Mouse (Mus musculus): Measurements from ENCODE around the gene Gm4301. TPM values are rescaled to one million over a fixed set of nuclear protein-coding genes. Genes with fewer than 3 reads are reported as not detected.
"Not testable (repeated sequence)": the region's sequence is repeated elsewhere in the genome, so short reads cannot be mapped to it uniquely, and the experiment has no call there.

The Gm4301 gene
- polyA plus RNA-seq (2014; fragmentation: Nextera tagmentation; extraction: Ambion mirVana), result not detected in 2 replicates

- no CpG with 5 or more reads among the region's 2 CpGs for WGBS
These were observed at the start of gene Gm4301 for GRCm38 (mm10) chr10:100335376-100335775. Gene Gm4301 (plus strand): TSS chr10:100335676.

GRCm38 (mm10) chr10:100296105-100296504 is 39.4 kb upstream of the Gm4301 start:
- Histone ChIP-seq H3K4me3 (ENCODE audit: low read depth, low read length) (no peak overlapping the region), H3K4me2 (ENCODE audit: low read length) (no peak overlapping the region), H3K27ac (ENCODE audit: low read depth, low read length) (no peak overlapping the region), H3K9ac (ENCODE audit: low read length) (no peak overlapping the region), H3K36me3 (ENCODE audit: control insufficient read depth, insufficient read depth, low read length) (no peaks in the 10 kb centered on the region), H3K27me3 (replicated peaks; ENCODE audit: control insufficient read depth, insufficient read depth, low read length) (no peaks in the 10 kb centered on the region), H3K4me1 (ENCODE audit: control insufficient read depth, insufficient read depth, low read length) (no peaks in the 10 kb centered on the region), H3K9me3 (replicated peaks; ENCODE audit: control insufficient read depth, low read length) (no peaks in the 10 kb centered on the region)
- DNase-seq (ENCODE audit: low spot score) (no peak), ATAC-seq (no peak)
- WGBS, result 78% methylated on average over 2 of the region's 2 CpGs

More at GRCm38 (mm10) chr10:100335376-100335775, at the start of gene Gm4301:
- not testable (repeated sequence) for H3K36me3 ChIP-seq (ENCODE audit: control insufficient read depth, insufficient read depth, low read length); H3K9me3 ChIP-seq (replicated peaks; ENCODE audit: control insufficient read depth, low read length); H3K9ac ChIP-seq (ENCODE audit: low read length); H3K27me3 ChIP-seq (replicated peaks; ENCODE audit: control insufficient read depth, insufficient read depth, low read length); H3K4me2 ChIP-seq (ENCODE audit: low read length); H3K4me1 ChIP-seq (ENCODE audit: control insufficient read depth, insufficient read depth, low read length); H3K4me3 ChIP-seq (ENCODE audit: low read depth, low read length); H3K27ac ChIP-seq (ENCODE audit: low read depth, low read length); ATAC-seq; DNase-seq (ENCODE audit: low spot score)

GRCm38 (mm10) chr10:100300106-100300505 is 35.4 kb upstream of the Gm4301 start:
- not testable (repeated sequence) for H3K27me3 ChIP-seq (replicated peaks; ENCODE audit: control insufficient read depth, insufficient read depth, low read length); H3K4me2 ChIP-seq (ENCODE audit: low read length); H3K27ac ChIP-seq (ENCODE audit: low read depth, low read length); H3K9ac ChIP-seq (ENCODE audit: low read length); H3K4me3 ChIP-seq (ENCODE audit: low read depth, low read length); ATAC-seq; H3K36me3 ChIP-seq (ENCODE audit: control insufficient read depth, insufficient read depth, low read length); H3K9me3 ChIP-seq (replicated peaks; ENCODE audit: control insufficient read depth, low read length); H3K4me1 ChIP-seq (ENCODE audit: control insufficient read depth, insufficient read depth, low read length); DNase-seq (ENCODE audit: low spot score)

GRCm38 (mm10) chr10:100340536-100340935 is 5.1 kb downstream of the Gm4301 start, which contains the start of gene Gm4302:
Gene Gm4302 (plus strand): TSS chr10:100340836.
- H3K4me2 ChIP-seq (ENCODE audit: low read length); H3K4me3 ChIP-seq (ENCODE audit: low read depth, low read length); H3K4me1 ChIP-seq (ENCODE audit: control insufficient read depth, insufficient read depth, low read length); H3K27me3 ChIP-seq (replicated peaks; ENCODE audit: control insufficient read depth, insufficient read depth, low read length); ATAC-seq; DNase-seq (ENCODE audit: low spot score); H3K9ac ChIP-seq (ENCODE audit: low read length); H3K9me3 ChIP-seq (replicated peaks; ENCODE audit: control insufficient read depth, low read length); H3K27ac ChIP-seq (ENCODE audit: low read depth, low read length); H3K36me3 ChIP-seq (ENCODE audit: control insufficient read depth, insufficient read depth, low read length): not testable (repeated sequence)
- no CpG with 5 or more reads among the region's 3 CpGs for WGBS

- no CpG with 5 or more reads among the region's 3 CpGs for WGBS
- DNase-seq (ENCODE audit: low spot score); H3K27me3 ChIP-seq (replicated peaks; ENCODE audit: control insufficient read depth, insufficient read depth, low read length); ATAC-seq; H3K9me3 ChIP-seq (replicated peaks; ENCODE audit: control insufficient read depth, low read length); H3K9ac ChIP-seq (ENCODE audit: low read length); H3K4me1 ChIP-seq (ENCODE audit: control insufficient read depth, insufficient read depth, low read length); H3K36me3 ChIP-seq (ENCODE audit: control insufficient read depth, insufficient read depth, low read length); H3K27ac ChIP-seq (ENCODE audit: low read depth, low read length); H3K4me2 ChIP-seq (ENCODE audit: low read length); H3K4me3 ChIP-seq (ENCODE audit: low read depth, low read length): not testable (repeated sequence)
These were observed 10.2 kb downstream of the Gm4301 start, which contains the start of gene Gm4303 for GRCm38 (mm10) chr10:100345672-100346071. Gene Gm4303 (plus strand): TSS chr10:100345972.

- not testable (repeated sequence) for H3K36me3 ChIP-seq (ENCODE audit: control insufficient read depth, insufficient read depth, low read length); H3K4me3 ChIP-seq (ENCODE audit: low read depth, low read length); H3K9ac ChIP-seq (ENCODE audit: low read length); H3K27ac ChIP-seq (ENCODE audit: low read depth, low read length); H3K4me1 ChIP-seq (ENCODE audit: control insufficient read depth, insufficient read depth, low read length); H3K27me3 ChIP-seq (replicated peaks; ENCODE audit: control insufficient read depth, insufficient read depth, low read length); DNase-seq (ENCODE audit: low spot score); ATAC-seq; H3K9me3 ChIP-seq (replicated peaks; ENCODE audit: control insufficient read depth, low read length); H3K4me2 ChIP-seq (ENCODE audit: low read length)
- WGBS, result no CpG with 5 or more reads among the region's 3 CpGs
These were observed 15.3 kb downstream of the Gm4301 start, which contains the start of gene Gm4305 for GRCm38 (mm10) chr10:100350793-100351192. Gene Gm4305 (plus strand): TSS chr10:100351093.

- DNase-seq (ENCODE audit: low spot score); H3K4me3 ChIP-seq (ENCODE audit: low read depth, low read length); ATAC-seq; H3K4me1 ChIP-seq (ENCODE audit: control insufficient read depth, insufficient read depth, low read length); H3K27ac ChIP-seq (ENCODE audit: low read depth, low read length); H3K27me3 ChIP-seq (replicated peaks; ENCODE audit: control insufficient read depth, insufficient read depth, low read length); H3K4me2 ChIP-seq (ENCODE audit: low read length); H3K9ac ChIP-seq (ENCODE audit: low read length); H3K36me3 ChIP-seq (ENCODE audit: control insufficient read depth, insufficient read depth, low read length); H3K9me3 ChIP-seq (replicated peaks; ENCODE audit: control insufficient read depth, low read length): not testable (repeated sequence)
- 82% methylated on average over 1 of the region's 2 CpGs for WGBS
These were observed 21.4 kb downstream of the Gm4301 start for GRCm38 (mm10) chr10:100356841-100357240.

GRCm38 (mm10) chr10:100361038-100361437 is 25.6 kb downstream of the Gm4301 start, which contains the start of gene Gm4307:
Gene Gm4307 (plus strand): TSS chr10:100361338.
- H3K36me3 ChIP-seq (ENCODE audit: control insufficient read depth, insufficient read depth, low read length); DNase-seq (ENCODE audit: low spot score); H3K4me2 ChIP-seq (ENCODE audit: low read length); ATAC-seq; H3K4me1 ChIP-seq (ENCODE audit: control insufficient read depth, insufficient read depth, low read length); H3K4me3 ChIP-seq (ENCODE audit: low read depth, low read length); H3K9me3 ChIP-seq (replicated peaks; ENCODE audit: control insufficient read depth, low read length); H3K9ac ChIP-seq (ENCODE audit: low read length); H3K27ac ChIP-seq (ENCODE audit: low read depth, low read length); H3K27me3 ChIP-seq (replicated peaks; ENCODE audit: control insufficient read depth, insufficient read depth, low read length): not testable (repeated sequence)
- WGBS, result no CpG with 5 or more reads among the region's 3 CpGs

GRCm38 (mm10) chr10:100382460-100382859 is 47.0 kb downstream of the Gm4301 start, which contains the start of gene Gm4312:
Gene Gm4312 (minus strand): TSS chr10:100382560.
- H3K4me1 ChIP-seq (ENCODE audit: control insufficient read depth, insufficient read depth, low read length); H3K27me3 ChIP-seq (replicated peaks; ENCODE audit: control insufficient read depth, insufficient read depth, low read length); H3K9ac ChIP-seq (ENCODE audit: low read length); H3K9me3 ChIP-seq (replicated peaks; ENCODE audit: control insufficient read depth, low read length); H3K4me3 ChIP-seq (ENCODE audit: low read depth, low read length); H3K36me3 ChIP-seq (ENCODE audit: control insufficient read depth, insufficient read depth, low read length); DNase-seq (ENCODE audit: low spot score); H3K4me2 ChIP-seq (ENCODE audit: low read length); H3K27ac ChIP-seq (ENCODE audit: low read depth, low read length); ATAC-seq: not testable (repeated sequence)
- no CpG with 5 or more reads among the region's 2 CpGs for WGBS
